Mouse (Mus musculus) embryo, embryonic 11 days (tissue): Measurements from ENCODE around the gene Amer3.
"Not testable (repeated sequence)": the region's sequence is repeated elsewhere in the genome, so short reads cannot be mapped to it uniquely, and the experiment has no call there.

Experiments used
- DNase-seq: peaks from one replicate; pipeline ENCODE4 v3.0.0-alpha.2; 2015

The Amer3 gene

DNA sequence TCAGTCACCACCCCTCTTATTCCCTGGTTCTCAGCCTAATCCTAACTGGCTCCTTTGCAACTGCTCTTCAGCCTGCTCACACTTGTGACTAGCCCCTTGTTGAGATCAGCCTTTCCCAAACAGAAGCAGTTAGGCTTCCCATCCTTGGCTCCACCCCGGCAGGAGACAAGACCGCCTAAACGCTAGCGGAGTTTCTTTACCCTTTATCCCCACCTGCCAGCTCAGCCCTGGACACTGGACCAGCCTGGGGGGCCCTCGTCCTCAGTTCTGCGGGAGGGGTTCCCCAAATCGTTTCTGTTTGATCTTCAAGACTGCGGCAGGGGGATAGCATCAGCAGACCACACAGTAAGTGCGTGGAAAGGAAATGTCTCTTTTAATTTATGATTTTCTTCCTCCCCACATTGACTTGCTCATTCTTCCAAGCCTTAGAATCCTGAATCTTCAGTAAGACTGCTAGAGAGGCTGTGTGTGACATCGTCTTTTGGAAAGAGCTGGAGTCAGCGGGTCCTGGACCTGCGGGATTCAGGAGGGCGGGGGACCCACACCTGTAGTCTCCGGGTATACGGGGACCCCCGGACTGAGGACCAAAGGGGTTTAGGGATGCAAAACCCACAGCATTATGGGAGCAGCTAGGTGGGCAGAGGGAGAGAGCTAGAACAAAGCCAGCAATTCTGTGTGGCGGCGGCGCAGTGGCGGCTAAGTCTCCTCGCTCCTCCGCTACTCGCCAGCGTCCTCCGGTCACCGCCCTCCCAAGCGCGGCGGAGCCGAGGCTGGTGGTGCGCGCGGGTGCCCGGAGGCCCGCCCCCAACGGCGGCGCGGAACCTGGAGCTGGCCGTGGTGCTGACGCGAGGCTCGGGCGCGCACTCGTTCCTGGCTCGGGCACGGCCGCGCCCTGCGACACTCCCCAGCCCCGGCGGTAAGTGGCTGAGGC lies at the start of gene Amer3:
Gene Amer3 (plus strand): TSS at position 807 of the 931 bp plus-strand sequence.
- DNase-seq = peak; percentile 92

DNA sequence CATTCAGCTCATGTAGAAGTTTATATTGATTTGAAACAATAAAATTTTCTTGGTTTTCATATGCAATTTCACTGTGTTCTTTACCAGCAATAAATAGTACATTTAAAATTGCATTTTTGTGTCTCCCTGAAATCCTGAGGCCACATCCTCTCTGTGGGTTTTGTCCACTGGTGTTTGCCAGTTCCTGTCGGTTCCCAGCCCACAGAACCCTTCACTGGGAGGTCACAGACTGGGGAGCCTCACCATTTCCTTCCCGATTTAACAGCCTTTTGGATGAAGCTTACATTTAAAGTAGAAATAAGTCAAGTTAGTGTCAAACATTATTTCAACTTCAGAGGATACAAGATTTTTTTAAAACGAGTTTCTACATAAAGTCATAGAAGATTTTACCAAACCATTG lies 44.9 kb upstream of the Amer3 start:
- DNase-seq = not testable (repeated sequence)

DNA sequence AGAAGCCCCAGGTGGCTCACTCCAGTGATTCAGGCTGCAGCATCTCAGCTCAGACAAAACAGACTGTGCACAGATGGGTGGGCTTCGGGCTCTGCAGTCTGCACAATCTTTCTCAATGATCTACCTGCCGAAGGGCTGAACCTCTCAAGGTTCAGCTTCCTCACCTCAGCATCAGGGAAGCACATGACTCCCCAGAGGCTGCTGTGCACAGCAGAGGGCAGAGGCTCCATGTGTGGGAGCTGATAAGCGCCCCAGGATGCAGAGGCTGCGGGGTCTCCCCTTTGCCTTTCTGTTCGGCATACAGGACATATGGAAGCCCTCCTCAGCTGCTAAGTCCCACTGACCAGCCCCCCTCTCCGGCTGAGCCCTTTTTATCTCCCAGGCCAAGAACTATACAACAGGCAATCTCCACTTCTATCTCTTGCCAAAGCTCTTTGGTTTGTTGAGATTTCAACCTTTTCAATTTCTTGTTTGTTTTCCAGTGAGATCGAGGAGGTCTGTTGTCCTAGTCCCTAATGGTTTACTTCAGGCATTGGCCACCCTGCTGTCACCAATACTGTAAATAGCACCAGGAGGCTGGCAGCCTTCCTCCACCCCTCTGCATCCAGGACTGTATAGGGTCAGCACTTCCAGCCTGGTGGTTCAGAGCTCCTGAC lies 44.3 kb upstream of the Amer3 start, which contains the start of gene Cfc1:
Gene Cfc1 (plus strand): TSS at position 606 of the 656 bp plus-strand sequence.
- DNase-seq = not testable (repeated sequence)

DNA sequence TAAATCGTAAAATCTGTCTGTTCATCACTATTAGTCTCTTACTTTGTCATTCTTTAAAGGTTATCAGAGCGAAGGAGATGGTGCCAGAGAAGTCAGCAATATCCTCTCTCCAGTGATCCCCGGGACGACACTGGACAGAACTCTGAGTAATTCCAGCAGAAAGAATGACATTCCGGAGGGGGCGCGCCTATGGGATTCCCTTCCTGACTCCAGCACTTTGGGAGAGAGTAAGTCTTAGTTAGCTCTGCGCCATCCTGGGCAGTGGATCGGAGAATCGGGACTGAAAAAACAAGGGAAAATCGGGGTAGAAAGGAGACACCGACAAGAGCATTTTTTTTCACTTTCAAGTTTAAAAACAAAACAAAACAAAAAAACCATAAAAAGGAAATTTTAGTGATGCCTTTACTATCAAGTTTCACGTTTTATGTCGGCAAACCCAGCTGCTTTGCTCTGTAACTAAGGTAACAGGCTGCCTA lies 43.1 kb upstream of the Amer3 start:
- DNase-seq = peak; percentile 25

DNA sequence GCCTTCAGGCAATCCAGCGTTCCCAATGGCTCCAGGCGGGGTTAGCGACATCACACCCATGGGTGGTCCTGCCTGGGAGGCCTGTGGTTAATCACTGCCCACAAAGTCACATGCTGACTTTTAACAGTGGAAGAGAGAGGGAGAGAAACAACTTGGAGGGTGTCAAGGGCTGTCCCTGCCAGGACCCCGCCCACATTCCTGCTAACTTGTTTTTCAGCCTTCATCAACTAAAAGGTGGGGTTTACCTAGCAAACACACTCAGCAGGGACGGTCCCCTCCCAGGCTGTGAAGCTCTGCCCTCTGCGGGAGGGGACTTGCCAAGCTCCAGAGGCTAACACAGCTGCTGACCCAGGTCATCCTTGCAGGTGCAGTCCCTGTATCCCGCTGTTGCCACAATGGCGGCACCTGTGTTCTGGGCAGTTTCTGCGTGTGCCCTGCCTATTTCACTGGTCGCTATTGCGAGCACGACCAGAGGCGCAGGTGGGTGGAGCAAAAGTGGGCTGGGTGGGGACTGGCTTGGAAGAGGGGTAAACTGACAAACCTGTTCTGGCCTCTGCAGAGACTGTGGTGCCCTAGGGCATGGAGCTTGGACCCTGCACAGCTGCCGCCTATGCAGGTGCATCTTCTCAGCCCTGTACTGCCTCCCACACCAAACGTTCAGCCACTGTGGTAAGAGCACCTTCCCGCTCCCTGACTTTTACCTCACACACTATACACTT lies 42.5 kb upstream of the Amer3 start:
- peak; percentile 47 for DNase-seq

DNA sequence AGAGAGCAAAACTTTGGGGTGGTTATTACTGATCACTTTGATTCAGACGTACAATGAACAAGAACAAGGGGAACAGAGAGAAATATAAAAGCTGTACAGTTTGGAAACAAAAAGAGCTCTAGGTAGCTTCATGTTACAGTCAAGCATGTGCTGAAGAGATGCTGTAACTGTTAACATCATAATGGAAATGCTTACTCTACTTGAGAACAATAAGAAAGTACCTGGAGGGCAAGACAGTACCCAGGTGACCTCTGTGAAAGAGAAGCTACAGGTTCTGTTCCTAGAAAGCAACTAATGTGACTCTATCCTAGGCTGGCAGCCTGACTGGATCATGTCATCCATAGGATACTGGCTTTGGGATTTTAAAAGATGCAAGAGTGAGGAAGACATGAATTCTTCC lies 32.4 kb upstream of the Amer3 start:
- DNase-seq = no peak

DNA sequence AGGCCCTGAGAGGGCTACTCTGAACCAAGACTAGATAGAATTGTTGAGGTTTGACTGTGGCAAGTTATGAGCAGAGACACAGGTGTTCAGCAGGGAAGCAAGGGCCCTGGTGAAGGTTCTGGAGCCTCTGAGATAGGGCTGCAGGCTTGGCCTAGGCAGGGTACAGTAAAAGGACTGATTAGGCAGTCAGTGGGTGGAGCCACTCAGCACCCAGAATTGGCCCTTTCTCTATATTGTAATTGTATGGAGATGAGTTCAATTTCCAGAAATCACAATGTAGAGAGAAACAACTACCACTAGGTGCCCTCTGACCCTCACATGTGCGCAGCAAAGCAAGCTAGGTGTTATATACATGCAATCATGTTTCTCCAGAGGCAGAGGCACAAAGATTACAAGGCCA lies 25.8 kb upstream of the Amer3 start:
- no peak for DNase-seq

DNA sequence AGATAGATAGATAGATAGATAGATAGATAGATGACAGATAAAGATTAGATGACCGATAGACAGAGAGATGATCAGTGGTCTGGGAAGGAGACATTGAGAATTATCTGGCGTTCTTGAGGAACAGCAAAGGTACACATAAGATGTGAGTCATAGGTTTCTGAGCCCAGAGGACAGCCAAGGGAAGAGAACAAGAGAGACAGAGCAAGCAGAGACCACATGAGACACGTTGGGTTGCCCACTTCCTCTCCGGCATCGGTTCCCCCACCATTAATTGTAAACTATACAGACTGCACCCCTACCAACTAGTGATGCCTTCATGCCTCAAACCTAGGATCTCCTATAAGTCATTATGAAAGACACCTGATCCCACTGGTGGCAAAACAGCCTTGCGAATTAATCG lies 25.2 kb upstream of the Amer3 start:
- no peak for DNase-seq

DNA sequence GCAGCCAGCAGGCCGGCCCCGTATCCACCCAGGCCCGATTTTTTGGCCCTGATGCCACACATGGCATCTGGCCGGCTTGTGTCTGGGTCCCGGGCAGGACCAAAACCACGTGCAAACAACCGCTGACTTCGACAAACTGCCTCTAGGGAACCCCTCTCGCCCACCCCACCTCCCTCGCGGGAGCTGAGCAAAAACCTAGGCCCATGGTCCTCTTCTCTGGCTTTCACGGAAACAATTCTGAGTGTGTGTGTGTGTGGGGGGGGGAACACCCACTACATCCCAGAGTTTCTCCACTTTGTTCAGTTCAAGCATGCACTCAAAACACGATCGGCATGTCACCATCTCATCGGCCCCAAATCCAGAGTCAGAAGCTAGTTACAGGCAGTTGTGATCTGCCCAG lies 18.6 kb upstream of the Amer3 start, which contains the start of gene Prss40:
Gene Prss40 (minus strand): TSS at position 101 of the 400 bp plus-strand sequence.
- DNase-seq = no peak

DNA sequence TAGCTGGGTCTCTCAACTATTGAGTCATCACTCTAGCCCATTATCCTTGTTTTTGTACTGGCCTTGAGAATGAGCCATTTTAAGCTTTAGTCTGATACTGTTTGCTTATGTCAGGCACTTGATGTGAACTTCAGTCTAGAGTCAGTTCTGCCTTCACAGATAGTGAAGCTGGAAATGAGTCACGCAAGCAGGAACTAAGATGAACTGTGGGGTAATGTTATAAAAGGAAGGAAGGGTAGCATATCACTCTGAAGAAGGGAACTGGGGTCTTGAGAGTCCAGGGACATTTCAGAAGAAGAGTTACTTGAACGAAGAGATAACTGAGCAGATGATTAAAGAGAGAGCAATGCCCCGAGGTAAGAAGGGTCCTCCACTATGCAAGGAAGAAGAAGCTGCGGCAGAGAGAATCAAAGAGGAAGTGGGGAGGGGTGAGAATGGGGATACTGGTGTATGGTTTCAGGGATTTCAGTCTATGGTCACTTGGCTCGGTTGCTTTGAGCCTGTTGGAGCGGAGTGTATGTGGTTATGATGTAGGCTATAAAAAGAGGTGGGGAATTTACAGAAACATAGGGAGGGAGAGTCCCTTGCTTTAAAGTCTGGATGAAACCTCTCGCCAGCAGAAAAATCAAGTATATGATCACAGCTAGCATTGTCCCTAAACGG lies 14.9 kb upstream of the Amer3 start:
- DNase-seq = no peak

DNA sequence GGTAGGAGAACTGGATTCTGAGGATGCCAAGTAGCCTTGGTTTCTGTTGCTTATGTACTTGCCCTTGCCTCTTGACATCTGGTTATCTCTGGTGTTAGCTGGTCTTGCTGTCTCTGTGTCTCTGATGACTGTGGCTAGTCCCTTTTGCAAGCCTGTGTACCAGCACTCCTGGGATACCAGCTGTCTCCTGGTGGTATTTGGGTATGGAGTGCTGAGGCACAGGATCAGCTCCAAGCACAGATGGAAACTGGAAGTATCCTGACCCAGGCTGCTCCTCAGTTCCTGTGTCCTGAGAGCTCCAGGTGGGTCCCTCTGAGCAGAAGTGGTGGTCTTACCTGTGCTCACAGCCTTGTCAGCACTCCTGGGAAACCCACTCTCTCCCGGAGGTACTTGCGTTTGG lies 11.3 kb upstream of the Amer3 start:
- no peak for DNase-seq

DNA sequence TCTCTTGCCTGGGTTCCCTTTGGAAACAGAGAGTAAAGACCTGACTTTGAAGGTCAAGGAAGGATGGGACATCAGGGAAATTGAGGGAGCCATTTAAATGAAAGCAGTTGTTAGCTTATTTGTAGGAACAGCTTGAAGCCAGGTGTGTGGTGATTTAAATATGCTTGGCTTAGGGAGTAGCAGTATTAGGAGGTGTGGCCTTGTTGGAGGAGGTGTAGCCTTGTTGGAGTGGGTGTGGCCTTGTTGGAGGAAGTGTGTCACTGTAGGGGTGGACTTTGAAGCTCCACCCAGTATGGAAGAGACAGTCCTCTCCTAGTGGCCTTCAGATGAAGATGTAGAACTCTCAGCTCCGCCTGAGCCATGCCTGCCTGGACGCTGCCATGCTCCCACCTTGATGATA lies 9.6 kb upstream of the Amer3 start:
- no peak for DNase-seq

DNA sequence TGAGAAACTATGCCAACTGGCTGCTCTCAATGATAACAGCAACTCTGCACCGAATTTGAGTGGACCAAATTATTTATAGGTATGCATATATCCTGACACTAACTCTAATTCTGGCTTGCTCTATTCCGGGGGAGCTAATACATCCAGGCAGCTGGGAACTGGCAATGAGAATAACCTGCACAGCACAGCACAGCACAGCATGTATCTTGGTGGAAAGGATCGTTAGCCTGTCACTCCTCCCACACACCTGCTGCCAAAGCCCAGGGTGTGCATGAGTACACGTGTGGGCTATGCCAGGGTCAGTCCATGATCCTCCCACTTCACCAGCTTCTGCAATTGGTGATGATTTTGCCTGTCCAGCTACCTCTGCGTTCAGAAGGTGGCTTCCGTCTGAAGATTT lies 8.0 kb upstream of the Amer3 start:
- DNase-seq = no peak

DNA sequence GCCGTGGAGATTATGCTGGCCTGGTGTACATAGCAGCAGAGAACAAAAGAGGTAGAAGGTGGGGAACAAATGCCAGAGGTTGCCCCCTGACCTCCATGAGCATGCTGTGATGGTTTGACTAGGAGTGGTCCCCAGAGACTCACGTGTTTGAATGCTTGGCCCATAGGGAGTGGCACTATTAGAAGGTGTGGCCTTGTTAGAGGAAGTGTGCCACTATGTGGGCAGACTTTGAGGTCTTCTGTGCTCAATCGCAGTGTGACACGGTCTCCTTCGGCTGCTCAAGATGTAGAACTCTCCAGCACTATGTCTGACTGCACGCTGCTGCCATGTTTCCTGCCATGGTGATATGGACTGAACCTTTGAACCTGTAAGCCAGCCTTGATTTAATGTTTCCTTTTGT lies 6.2 kb upstream of the Amer3 start:
- no peak for DNase-seq

DNA sequence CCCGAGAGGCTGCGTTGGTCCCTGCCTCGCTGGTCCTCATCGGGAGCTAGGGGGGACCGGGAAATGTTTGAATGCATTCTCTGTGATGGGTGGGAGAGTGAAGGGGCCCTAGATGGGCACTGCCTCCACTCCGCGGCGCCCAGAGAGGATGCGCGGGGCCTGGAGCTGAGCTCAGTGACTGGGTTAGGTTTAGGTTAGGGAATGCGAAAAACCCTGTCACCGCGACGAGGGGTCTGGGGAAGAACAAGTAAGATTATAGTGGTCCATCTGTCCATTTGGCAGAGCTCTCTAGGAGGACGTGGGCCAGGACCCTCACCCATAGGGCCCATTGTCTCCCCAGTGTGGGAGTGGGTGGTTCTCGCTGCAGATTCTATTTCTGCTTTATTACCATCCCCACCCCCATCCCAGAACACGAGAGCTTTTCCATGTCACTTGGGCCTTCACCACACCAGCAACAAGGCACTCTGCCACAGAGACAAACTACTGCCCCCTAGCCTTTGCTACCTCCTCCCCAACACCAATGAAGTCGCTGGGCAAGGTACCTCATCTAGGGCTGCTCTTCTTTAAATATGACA lies 412 bp downstream of the Amer3 start:
- DNase-seq = no peak

DNA sequence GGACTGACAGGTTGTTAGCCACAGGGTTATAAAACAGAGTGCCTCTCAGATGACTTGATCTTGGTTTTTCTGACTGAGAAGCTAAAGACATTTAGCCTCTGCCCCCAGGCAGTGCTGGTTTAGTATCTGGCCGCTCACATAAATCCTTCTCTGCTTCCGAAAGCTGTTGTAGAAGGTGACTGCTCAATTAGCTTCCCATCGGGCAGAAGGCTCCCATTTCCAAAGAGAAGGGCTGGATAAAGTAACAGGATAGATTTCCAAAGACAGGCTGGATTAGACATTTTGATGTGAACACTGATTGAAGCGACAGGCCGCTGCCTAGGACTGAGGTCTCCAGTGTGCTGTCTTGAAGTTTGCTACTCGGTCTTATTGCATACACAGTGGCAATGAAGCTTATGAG lies 2.8 kb downstream of the Amer3 start:
- DNase-seq = no peak

DNA sequence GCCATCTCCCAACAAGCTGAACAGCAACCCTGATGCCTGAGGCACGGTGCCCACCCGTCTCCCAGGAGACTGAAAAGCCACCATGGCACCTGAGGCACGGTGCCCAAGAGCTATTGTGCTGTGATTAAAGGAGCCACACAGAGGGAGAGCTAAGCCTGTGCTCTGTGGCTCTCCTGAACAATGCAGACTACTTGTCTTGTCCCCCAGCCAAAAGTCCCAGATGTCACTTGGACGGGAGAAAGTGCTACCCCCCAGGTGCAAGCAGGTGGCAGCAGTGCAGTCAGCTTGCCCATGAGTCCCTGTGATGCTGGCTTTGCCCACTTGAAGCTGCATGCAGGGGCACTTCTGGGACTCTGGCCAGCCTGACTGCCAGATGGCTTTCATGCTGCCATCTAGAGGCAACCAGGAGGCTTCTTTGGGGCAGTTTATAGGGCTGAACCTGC lies 4.4 kb downstream of the Amer3 start:
- DNase-seq = peak; percentile 36

DNA sequence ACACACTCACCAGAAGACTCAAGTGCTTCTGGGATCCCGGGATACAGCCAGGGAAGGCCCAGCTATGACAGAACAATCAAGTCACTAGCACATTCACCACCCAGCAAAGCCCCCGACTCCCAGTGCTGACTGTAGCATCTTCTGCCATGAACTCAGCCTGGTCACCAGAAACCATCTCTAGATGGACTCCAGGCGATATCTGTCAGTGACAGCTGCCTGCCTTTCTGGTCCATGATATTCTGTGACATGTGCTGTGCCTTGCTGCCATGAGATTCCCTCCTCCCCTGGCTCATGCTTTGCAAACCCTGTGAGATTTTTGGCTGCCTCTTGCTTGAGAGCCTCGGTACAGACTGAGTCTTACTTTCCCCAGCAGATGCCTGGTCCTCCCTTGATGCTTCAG lies 5.3 kb downstream of the Amer3 start:
- DNase-seq = no peak

DNA sequence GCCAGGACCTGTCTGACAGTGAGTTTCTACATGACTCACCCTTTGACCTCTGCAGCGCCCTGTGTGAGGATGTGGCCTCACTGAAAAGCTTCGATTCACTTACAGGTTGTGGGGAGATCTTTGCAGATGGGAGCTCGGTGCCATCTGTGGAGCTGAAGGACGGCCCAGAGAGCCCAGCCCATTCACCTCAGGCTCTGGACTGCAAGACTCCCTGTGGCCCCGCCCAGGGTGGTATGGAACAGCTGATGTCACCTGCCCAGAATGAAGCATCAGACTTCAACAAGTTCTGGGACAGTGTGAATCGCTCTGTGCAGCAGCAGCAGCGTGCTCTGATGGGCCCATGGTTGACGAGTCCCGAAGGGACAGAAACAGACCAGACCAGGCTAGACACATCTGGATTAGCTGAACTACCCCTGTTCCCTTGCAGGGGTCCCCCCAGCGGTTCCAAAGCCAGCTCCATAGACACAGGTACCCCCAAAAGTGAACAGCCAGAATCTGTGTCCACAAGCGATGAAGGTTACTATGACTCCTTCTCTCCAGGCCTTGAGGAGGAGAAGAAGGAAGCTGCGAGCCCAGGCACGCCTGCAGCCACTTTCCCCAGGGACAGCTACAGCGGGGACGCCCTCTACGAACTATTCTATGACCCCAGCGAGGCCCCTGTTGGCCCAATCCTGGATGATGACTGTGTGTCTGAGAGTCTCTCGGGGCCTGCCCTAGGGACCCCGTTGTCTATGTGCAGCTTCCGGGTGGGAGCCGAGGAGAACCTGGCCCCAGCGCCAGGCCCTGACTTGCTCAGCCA lies 8.0 kb downstream of the Amer3 start:
- no peak for DNase-seq

DNA sequence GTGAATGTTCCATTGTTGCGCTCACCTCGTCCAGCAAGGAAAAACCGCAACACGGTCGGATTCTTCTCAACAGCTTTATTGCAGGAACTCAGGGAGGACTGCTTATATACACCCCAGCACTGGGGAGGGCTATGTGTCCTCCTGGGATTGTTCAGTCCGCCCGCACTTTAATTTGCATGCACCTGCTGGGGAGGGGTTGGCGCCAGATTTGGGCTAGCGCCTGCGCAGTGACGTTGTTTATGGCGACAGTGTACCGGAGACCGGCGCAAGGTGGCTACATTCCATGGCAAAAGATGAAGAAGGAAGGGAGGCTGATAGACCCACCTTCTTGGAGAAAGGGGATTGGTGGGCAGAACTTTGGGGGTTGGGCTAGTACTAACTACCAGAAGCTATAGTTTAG lies 20.5 kb downstream of the Amer3 start:
- no peak for DNase-seq

DNA sequence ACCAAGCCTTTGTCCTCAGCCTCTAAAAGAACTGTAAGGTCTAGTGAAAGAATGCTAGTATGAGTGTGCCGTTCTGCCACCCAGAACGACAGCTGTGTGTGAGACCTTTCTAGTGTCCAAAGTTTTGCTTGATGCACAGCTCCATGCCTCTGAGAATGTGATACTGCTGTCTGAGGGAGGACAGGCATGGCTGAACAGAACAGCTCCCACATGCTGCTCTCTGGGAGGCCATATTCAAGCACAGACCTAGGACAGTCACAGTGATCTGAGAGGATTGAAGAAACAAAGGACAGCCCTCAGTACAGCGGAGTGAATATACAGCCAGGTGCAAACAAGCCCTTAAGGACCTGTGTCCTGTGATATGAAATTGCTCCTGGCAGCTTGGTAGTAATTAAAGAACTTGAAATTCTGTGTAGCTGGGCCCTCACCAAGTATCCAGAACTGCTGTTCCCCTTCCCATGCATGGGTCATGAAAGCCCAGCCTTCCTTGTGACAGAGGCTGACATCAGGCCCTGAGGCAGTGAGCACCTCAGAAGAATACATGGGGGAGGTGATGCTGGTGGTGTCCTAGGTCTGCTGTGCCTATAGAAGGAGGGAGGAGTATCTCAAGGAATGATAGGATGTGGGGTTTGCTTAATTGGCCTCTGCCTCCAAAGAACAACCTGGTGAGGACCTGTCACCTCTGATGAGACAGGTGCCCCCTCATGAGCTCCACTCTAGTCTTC lies 22.0 kb downstream of the Amer3 start:
- DNase-seq = no peak
